Mouse (Mus musculus) CH12.LX (cell line): ENCODE measurements around the gene Gm44596. TPM values are rescaled to one million over a fixed set of nuclear protein-coding genes. Genes with fewer than 3 reads are reported as not detected.

Experiments used
- DNase-seq: peaks from one replicate; pipeline ENCODE4 v3.0.0-alpha.2; 2013; ENCODE audit errors: extremely low read depth
- H3K27ac ChIP-seq: 2 replicates; pipeline ENCODE4 v1.5.1; 2012; ENCODE audit warnings: low read depth, mild to moderate bottlenecking, control low read depth, moderate library complexity; ENCODE audit not compliant: insufficient read depth
- H3K27me3 ChIP-seq: replicated peaks from 2 replicates; pipeline ENCODE3; 2012; ENCODE audit warnings: inconsistent platforms
- H3K36me3 ChIP-seq, 2 experiments: replicated peaks in 1 of 2; 2 replicates each; pipeline versions ENCODE3 to v1.6.1; 2012; ENCODE audit warnings: inconsistent platforms in 1 of 2, low read length in 1 of 2, mild to moderate bottlenecking in 1 of 2, mixed read lengths in 1 of 2, moderate library complexity in 1 of 2; ENCODE audit not compliant: control insufficient read depth in 1 of 2, insufficient read depth in 1 of 2
- H3K4me1 ChIP-seq, 2 experiments: 2 replicates each; pipeline ENCODE4 v1.6.1; 2012; ENCODE audit warnings: inconsistent platforms in 1 of 2, moderate library complexity in 1 of 2; ENCODE audit not compliant: insufficient read depth in 2 of 2, control insufficient read depth in 1 of 2
- H3K4me2 ChIP-seq: 2 replicates; pipeline ENCODE4 v1.6.1; 2012; ENCODE audit warnings: low read depth, mild to moderate bottlenecking, control low read depth; ENCODE audit not compliant: poor library complexity, insufficient read depth, severe bottlenecking
- H3K4me3 ChIP-seq, 3 experiments: fragments of 150-350 bp in 1 of 3; sonication (generic) in 1 of 3; replicated peaks in 1 of 3; 2 replicates each; pipeline versions ENCODE3 to v1.5.1; 2011 to 2012; ENCODE audit warnings: low read depth in 2 of 3, low read length in 2 of 3, mild to moderate bottlenecking in 2 of 3, moderate library complexity in 2 of 3, control low read depth in 1 of 3, improper control_type of control experiment in 1 of 3, inconsistent platforms in 1 of 3, mixed read lengths in 1 of 3; ENCODE audit not compliant: poor library complexity in 1 of 3
- H3K79me2 ChIP-seq: replicated peaks from 2 replicates; pipeline ENCODE4 v1.6.1; 2012; ENCODE audit warnings: mild to moderate bottlenecking, moderate library complexity; ENCODE audit not compliant: control insufficient read depth, poor library complexity, insufficient read depth, severe bottlenecking; ENCODE audit errors: extremely low read depth
- H3K9ac ChIP-seq: 2 replicates; pipeline ENCODE4 v1.6.1; 2012; ENCODE audit warnings: low read depth, mild to moderate bottlenecking, control low read depth, moderate library complexity; ENCODE audit not compliant: insufficient read depth
- H3K9me3 ChIP-seq: replicated peaks from 2 replicates; pipeline ENCODE3; 2012; ENCODE audit warnings: low read length, inconsistent platforms, mixed read lengths
- BHLHE40 ChIP-seq: IDR thresholded peaks from 2 replicates; pipeline ENCODE4 v1.6.1; 2011; ENCODE audit warnings: mild to moderate bottlenecking, low read depth, low read length, improper control_type of control experiment
- CHD1 ChIP-seq: IDR thresholded peaks from 2 replicates; pipeline ENCODE4 v1.6.1; 2012; ENCODE audit warnings: low read depth, low read length, improper control_type of control experiment, inconsistent platforms
- CTCF ChIP-seq, 2 experiments: IDR thresholded peaks in 1 of 2; conservative IDR thresholded peaks in 1 of 2; 2 replicates each; pipeline ENCODE4 v1.5.1; 2011 to 2012; ENCODE audit warnings: low read depth in 2 of 2, low read length in 2 of 2, improper control_type of control experiment in 1 of 2, inconsistent platforms in 1 of 2, mild to moderate bottlenecking in 1 of 2, moderate library complexity in 1 of 2
- E2F4 ChIP-seq: IDR thresholded peaks from 2 replicates; pipeline ENCODE4 v1.6.1; 2011; ENCODE audit warnings: low read depth, low read length, improper control_type of control experiment; ENCODE audit not compliant: insufficient replicate concordance
- ELF1 ChIP-seq: IDR thresholded peaks from 2 replicates; pipeline ENCODE4 v1.6.1; 2014; ENCODE audit warnings: low read depth, mild to moderate bottlenecking, inconsistent platforms, low read length, improper control_type of control experiment
- EP300 ChIP-seq: IDR thresholded peaks from 2 replicates; pipeline ENCODE4 v1.6.1; 2011; ENCODE audit warnings: low read length, improper control_type of control experiment
- HCFC1 ChIP-seq: IDR thresholded peaks from 2 replicates; pipeline ENCODE4 v1.6.1; 2012; ENCODE audit warnings: low read depth, mild to moderate bottlenecking, inconsistent platforms, low read length, improper control_type of control experiment
- JUN ChIP-seq: IDR thresholded peaks from 2 replicates; pipeline ENCODE4 v1.6.1; 2011; ENCODE audit warnings: low read depth, mild to moderate bottlenecking, low read length, improper control_type of control experiment, moderate library complexity; ENCODE audit not compliant: insufficient read depth
- JUND ChIP-seq: conservative IDR thresholded peaks from 2 replicates; pipeline ENCODE4 v1.6.1; 2011; ENCODE audit warnings: low read depth, low read length, improper control_type of control experiment
- KAT2A ChIP-seq: IDR thresholded peaks from 2 replicates; pipeline ENCODE4 v1.6.1; 2012; ENCODE audit warnings: low read length, improper control_type of control experiment, inconsistent platforms; ENCODE audit not compliant: insufficient replicate concordance
- MAFK ChIP-seq: IDR thresholded peaks from 2 replicates; pipeline ENCODE4 v1.6.1; 2011; ENCODE audit warnings: low read length, improper control_type of control experiment; ENCODE audit not compliant: insufficient replicate concordance
- MAX ChIP-seq: IDR thresholded peaks from 2 replicates; pipeline ENCODE4 v1.6.1; 2011; ENCODE audit warnings: low read length, improper control_type of control experiment
- MAZ ChIP-seq: IDR thresholded peaks from 2 replicates; pipeline ENCODE4 v1.6.1; 2012; ENCODE audit warnings: low read depth, mild to moderate bottlenecking, inconsistent platforms, low read length, improper control_type of control experiment, moderate library complexity
- MEF2A ChIP-seq: IDR thresholded peaks from 2 replicates; pipeline ENCODE4 v1.6.1; 2014; ENCODE audit warnings: low read depth, mild to moderate bottlenecking, inconsistent platforms, low read length, improper control_type of control experiment, borderline replicate concordance
- MXI1 ChIP-seq: IDR thresholded peaks from 2 replicates; pipeline ENCODE4 v1.6.1; 2011; ENCODE audit warnings: mild to moderate bottlenecking, low read depth, low read length, improper control_type of control experiment
- MYC ChIP-seq: IDR thresholded peaks from 2 replicates; pipeline ENCODE4 v1.6.1; 2011; ENCODE audit warnings: low read depth, mild to moderate bottlenecking, improper control_type of control experiment, low read length
- NELFE ChIP-seq: IDR thresholded peaks from 2 replicates; pipeline ENCODE4 v1.6.1; 2011; ENCODE audit warnings: low read depth, low read length, improper control_type of control experiment
- NRF1 ChIP-seq: IDR thresholded peaks from 2 replicates; pipeline ENCODE4 v1.6.1; 2014; ENCODE audit warnings: low read depth, mild to moderate bottlenecking, inconsistent platforms, low read length, improper control_type of control experiment, moderate library complexity
- POLR2A ChIP-seq: IDR thresholded peaks from 2 replicates; pipeline ENCODE4 v1.6.1; 2011; ENCODE audit warnings: low read depth, mild to moderate bottlenecking, improper control_type of control experiment, low read length
- POLR2AphosphoS2 ChIP-seq: IDR thresholded peaks from 2 replicates; pipeline ENCODE4 v1.6.1; 2011; ENCODE audit warnings: low read depth, low read length, improper control_type of control experiment
- RAD21 ChIP-seq: IDR thresholded peaks from 2 replicates; pipeline ENCODE4 v1.6.1; 2011; ENCODE audit warnings: low read depth, mild to moderate bottlenecking, low read length, improper control_type of control experiment, moderate library complexity
- SIN3A ChIP-seq: IDR thresholded peaks from 2 replicates; pipeline ENCODE4 v1.6.1; 2012; ENCODE audit warnings: low read length, improper control_type of control experiment, inconsistent platforms
- SMC3 ChIP-seq: IDR thresholded peaks from 2 replicates; pipeline ENCODE4 v1.6.1; 2011; ENCODE audit warnings: low read depth, low read length, improper control_type of control experiment
- TBP ChIP-seq: conservative IDR thresholded peaks from 2 replicates; pipeline ENCODE4 v1.6.1; 2011; ENCODE audit warnings: low read depth, low read length, improper control_type of control experiment
- TCF12 ChIP-seq: IDR thresholded peaks from 2 replicates; pipeline ENCODE4 v1.6.1; 2014; ENCODE audit warnings: low read depth, mild to moderate bottlenecking, inconsistent platforms, low read length, improper control_type of control experiment
- UBTF ChIP-seq: IDR thresholded peaks from 2 replicates; pipeline ENCODE4 v1.6.1; 2012; ENCODE audit warnings: low read depth, mild to moderate bottlenecking, inconsistent platforms, low read length, improper control_type of control experiment, moderate library complexity
- USF1 ChIP-seq: IDR thresholded peaks from 2 replicates; pipeline ENCODE4 v1.6.1; 2014; ENCODE audit warnings: low read depth, mild to moderate bottlenecking, inconsistent platforms, low read length, improper control_type of control experiment
- USF2 ChIP-seq: conservative IDR thresholded peaks from 2 replicates; pipeline ENCODE4 v1.6.1; 2011; ENCODE audit warnings: low read depth, low read length, improper control_type of control experiment
- ZC3H11A ChIP-seq: IDR thresholded peaks from 2 replicates; pipeline ENCODE4 v1.6.1; 2012; ENCODE audit warnings: low read depth, mild to moderate bottlenecking, inconsistent platforms, low read length, improper control_type of control experiment
- ZMIZ1 ChIP-seq: IDR thresholded peaks from 2 replicates; pipeline ENCODE4 v1.6.1; 2012; ENCODE audit warnings: low read depth, mild to moderate bottlenecking, inconsistent platforms, low read length, improper control_type of control experiment
- ZNF384 ChIP-seq: IDR thresholded peaks from 2 replicates; pipeline ENCODE4 v1.6.1; 2012; ENCODE audit warnings: low read depth, low read length, improper control_type of control experiment, inconsistent platforms
- dilution Hi-C: fragments of 300-500 bp; cut with MboI; formaldehyde crosslinking; loops from 2 replicates; pipeline ENCODE4 v1.14.3; 2020; ENCODE audit warnings: low sequenced_read_pairs; ENCODE audit not compliant: extremely low pct_unique_long_range_greater_than_20kb, extremely low pct_ligation_motif_present
- in situ Hi-C: fragments of 300-500 bp; cut with MboI; formaldehyde crosslinking; loops from 3 replicates; pipeline ENCODE4 v1.14.3; 2019; ENCODE audit warnings: low sequenced_read_pairs, low pct_ligation_motif_present, low pct_unique_long_range_greater_than_20kb, mixed read lengths
- polyA plus RNA-seq: library from polyadenylated mRNA; unstranded; fragments of >175 nt; gene quantifications from 2 replicates; pipeline ENCODE4 v1.2.1, GENCODE M21; 2012; ENCODE audit warnings: low read depth; ENCODE audit not compliant: insufficient read length
- total RNA-seq, 2 experiments: library from RNA; depleted of rRNA; stranded (reverse); fragments of 300-350 nt in 1 of 2; fragments of >200 nt in 1 of 2; gene quantifications; 2 replicates each; pipeline ENCODE4 v1.2.3; 2012 to 2014

Gm44596 gene
- total RNA-seq (2012; rRNA removed): not detected in 2 replicates
- total RNA-seq (2014; rRNA removed): not detected in 2 replicates
- polyA plus RNA-seq: not detected in 2 replicates

DNA sequence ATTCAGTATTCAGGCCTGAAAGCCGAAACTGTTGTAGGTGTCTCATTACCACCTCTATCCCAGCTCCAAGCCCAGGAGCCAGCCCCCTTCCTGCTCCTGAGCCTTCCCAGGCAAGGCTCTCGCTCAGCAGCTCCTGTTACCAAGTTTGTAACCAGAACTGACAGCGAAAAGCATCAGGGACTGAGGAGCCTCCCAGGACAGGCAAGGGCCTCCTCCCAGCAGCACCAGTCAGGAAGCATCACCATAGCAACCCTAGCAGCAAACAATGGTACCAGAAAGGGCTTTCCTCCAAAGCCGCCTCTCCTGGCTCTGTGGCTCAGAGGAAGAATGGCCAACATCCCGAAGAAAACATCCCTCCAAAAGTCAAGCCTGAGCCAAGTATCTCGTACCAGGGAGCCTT is at the start of gene Gm44596, which contains the start of gene Tex52:
Gene Gm44596, plus strand, starts transcription at position 312 of the 400 bp plus-strand sequence.
Gene Tex52, plus strand, starts transcription at position 265 of the 400 bp plus-strand sequence.
- dilution Hi-C loops: no loop called here
- in situ Hi-C loops: no loop called here
- Histone ChIP-seq H3K27me3 (no peaks in the 10 kb centered on the region), H3K79me2 (no peaks in the 10 kb centered on the region), H3K4me1 (peaks cover 0 to 6% of the 10 kb centered on the region in 2 experiments; a peak in 2 of 4 replicates), H3K27ac (no peak within 1 kb of the TSS), H3K4me3 (no peak within 1 kb of the TSS), H3K4me2 (no peak within 1 kb of the TSS), H3K36me3 (peaks cover 50 to 66% of the 10 kb centered on the region in 2 experiments), H3K9me3 (no peaks in the 10 kb centered on the region), H3K9ac (no peak within 1 kb of the TSS)
- DNase-seq: no peak
- TF ChIP-seq ZC3H11A (no peak), MXI1 (no peak), TCF12 (no peak), UBTF (no peak), USF1 (no peak), MYC (no peak), TBP (no peak), E2F4 (no peak), SIN3A (no peak), ELF1 (no peak), JUN (no peak), HCFC1 (no peak), USF2 (no peak), BHLHE40 (no peak), NRF1 (no peak), MEF2A (no peak), EP300 (no peak), KAT2A (no peak), MAX (no peak)

DNA sequence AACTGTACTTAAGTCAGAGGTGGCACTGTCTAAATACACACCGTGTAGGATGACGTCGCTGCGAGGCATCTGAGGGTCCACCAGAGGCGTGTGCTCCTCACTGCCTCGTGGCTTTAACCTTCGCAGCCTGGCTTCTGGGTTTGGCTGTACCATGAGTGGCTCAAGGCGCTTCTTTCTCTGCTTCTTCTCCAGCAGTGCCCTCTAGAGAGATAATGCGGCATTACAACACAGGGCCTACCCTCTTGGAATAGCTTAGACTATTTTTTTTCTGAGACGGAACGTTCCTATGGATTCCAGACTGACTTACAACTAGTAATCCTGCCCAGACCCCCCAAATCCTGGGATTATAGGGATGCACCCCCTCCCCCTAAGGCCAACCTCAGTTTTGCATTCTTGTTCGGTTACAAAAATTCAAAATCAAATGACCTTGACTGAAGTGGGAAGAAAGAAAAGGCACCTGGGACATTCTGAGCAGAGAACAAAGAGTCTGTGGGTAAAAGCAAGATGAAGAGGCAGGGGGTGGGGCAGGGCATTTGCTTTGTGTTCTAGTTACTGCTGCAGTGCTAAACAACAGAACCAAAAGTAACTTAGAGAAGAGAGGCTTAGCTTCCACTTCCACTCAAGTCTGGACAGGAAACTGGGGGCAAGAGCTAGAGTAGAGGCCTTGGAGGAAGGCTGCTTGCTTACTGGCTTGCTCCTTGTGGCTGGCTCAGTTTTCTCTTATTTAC is 40.7 kb upstream of the Gm44596 start:
- Histone ChIP-seq H3K4me2 (no peak overlapping the region), H3K36me3 (peaks cover 4 to 51% of the 10 kb centered on the region in 2 experiments), H3K27me3 (no peaks in the 10 kb centered on the region), H3K9ac (no peak overlapping the region), H3K4me3 (no peak overlapping the region), H3K9me3 (peaks cover 2% of the 10 kb centered on the region), H3K79me2 (no peaks in the 10 kb centered on the region), H3K4me1 (peaks cover 0 to 12% of the 10 kb centered on the region in 2 experiments; a peak in 2 of 4 replicates), H3K27ac (no peak overlapping the region)
- in situ Hi-C loops (no loop called here), dilution Hi-C loops (no loop called here)
- no peak for TF ChIP-seq ZMIZ1
- peak; percentile 78 to 85 for TF ChIP-seq CTCF (conservative IDR thresholded peaks at IDR 0.05 in 1 of 2, IDR thresholded peaks at IDR 0.05 in 1 of 2; ENCODE audit: low read depth in 2 of 2, low read length in 2 of 2)
- TF ChIP-seq KAT2A: no peak
- peak; percentile 61 for TF ChIP-seq RAD21
- TF ChIP-seq SMC3: peak; percentile 44
- no peak for TF ChIP-seq USF1
- no peak for TF ChIP-seq MAFK
- no peak for TF ChIP-seq JUND
- no peak for TF ChIP-seq POLR2AphosphoS2
- no peak for TF ChIP-seq CHD1
- TF ChIP-seq MYC: 0 out of 2 replicates have a peak, but pooled peaks have one; percentile 55
- TF ChIP-seq ELF1: no peak
- TF ChIP-seq EP300: no peak
- no peak for TF ChIP-seq MAZ
- no peak for TF ChIP-seq HCFC1
- TF ChIP-seq NELFE: no peak
- TF ChIP-seq BHLHE40: no peak
- no peak for TF ChIP-seq POLR2A
- TF ChIP-seq ZNF384: peak; percentile 43
- peak; percentile 77 for DNase-seq
